Mouse (Mus musculus): ENCODE data around the gene Fbxl13.

Gene Fbxl13

GRCm38 (mm10) chr5:21485197-21485829, 160.1 kb downstream of the Fbxl13 start:
- DNase-seq (ENCODE audit: low spot score in 2 of 2), result no peak

DNA sequence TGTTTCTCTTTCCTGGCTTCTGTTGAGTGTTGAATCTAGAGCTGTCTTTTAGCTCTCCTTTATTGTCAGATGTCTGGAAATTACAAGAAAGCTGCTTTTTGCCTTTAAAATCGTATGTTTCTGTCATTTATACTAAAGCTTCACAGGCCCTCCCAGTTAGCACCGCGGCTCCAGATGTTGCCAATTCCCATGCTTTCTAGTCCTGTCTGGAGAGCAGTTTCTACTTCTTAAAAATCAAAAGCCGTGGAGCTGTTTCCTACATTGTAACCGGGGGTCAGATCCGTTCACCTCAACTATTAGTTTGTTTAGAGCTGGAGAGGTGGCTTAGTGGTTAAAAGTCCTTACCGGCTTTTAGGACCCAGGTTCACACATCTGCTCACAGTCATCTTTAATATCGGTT, 162.2 kb downstream of the Fbxl13 start:
- DNase-seq (ENCODE audit: low spot score in 2 of 2), result no peak

DNA sequence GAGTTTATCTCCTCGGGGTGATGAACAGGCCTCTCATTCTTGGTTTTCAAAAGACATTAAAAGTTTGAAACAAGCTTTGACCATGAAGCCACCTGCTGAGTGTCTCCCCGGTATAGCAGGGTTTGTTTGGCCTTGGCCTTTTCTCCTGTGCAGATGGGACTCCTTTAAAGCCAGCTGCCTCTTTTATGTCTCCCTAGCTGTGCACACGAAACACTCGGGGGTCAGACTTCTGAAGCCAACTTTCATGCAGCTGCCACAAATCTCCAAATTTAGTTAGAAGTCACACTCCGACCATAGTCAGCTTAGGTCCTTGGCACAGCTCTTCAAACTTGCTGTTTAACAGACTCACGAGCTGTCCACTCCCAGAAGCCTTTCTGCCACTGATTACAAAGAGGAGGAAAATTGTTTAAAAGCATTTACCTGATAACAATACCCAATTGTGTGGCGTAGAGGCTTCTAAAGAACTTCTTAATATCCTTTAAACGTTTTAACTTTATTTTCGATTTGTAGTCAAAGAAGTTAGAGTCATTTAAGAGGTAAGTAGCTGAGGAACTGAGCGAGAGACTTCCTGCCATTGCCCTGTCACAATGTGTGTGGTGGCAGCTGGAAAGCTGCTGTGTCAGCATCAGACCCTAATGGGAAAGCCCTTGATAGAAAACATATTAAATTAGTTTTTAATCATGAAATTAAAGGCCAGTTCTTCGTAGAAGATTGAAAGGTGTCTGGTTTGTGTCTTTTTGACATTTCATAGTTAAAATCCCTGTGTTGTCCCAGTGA, 162.8 kb downstream of the Fbxl13 start:
- DNase-seq (ENCODE audit: low spot score in 2 of 2), result no peak

DNA sequence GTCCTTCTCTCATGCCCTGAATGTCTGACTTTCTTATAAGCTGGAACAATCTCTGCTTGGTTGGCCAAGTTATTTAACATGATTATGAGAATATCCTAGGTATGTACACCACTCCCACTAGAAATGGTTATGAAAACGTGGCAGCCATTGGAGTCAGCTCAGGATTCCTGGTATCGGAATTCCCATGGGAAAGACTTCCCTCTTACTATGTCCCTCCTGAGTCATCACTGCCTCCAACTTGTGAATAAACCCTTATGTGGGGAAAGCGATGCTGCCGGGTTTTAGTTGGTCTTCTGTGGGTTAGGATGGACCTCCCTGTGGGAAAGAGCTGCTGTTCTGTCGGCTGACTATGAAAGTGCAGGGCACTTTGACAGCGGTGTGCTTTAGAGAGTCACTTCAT, 163.9 kb downstream of the Fbxl13 start:
- no peak for DNase-seq (ENCODE audit: low spot score in 2 of 2)

GRCm38 (mm10) chr5:21479746-21480145, 165.7 kb downstream of the Fbxl13 start:
- DNase-seq (ENCODE audit: low spot score in 2 of 2), result no peak

DNA sequence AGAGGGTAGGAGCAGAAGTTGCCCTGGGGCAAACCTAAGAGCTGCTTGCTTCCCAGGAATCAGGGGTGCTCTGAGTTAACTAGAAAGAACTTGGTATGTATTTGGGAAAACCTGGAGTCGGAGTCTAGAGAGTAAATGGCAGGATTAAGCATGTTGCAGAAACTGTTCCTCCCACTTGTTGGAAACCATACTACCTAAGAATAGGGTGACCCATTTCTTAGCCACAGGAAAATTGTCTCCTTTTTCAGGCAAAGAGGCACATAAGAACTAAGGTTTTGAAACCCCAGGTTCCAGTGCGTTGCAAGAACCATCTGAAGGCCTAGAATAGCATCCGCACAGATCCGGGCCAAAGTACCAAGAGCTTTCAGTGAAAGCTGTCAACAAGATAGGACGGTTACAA, 167.0 kb downstream of the Fbxl13 start:
- DNase-seq (ENCODE audit: low spot score in 2 of 2), result no peak

- DNase-seq (ENCODE audit: low spot score in 2 of 2), result no peak
These were observed 177.3 kb downstream of the Fbxl13 start for GRCm38 (mm10) chr5:21468100-21468499.

- no peak for DNase-seq (ENCODE audit: low spot score in 2 of 2)
These were observed 178.0 kb downstream of the Fbxl13 start for GRCm38 (mm10) chr5:21467387-21467786.

DNA sequence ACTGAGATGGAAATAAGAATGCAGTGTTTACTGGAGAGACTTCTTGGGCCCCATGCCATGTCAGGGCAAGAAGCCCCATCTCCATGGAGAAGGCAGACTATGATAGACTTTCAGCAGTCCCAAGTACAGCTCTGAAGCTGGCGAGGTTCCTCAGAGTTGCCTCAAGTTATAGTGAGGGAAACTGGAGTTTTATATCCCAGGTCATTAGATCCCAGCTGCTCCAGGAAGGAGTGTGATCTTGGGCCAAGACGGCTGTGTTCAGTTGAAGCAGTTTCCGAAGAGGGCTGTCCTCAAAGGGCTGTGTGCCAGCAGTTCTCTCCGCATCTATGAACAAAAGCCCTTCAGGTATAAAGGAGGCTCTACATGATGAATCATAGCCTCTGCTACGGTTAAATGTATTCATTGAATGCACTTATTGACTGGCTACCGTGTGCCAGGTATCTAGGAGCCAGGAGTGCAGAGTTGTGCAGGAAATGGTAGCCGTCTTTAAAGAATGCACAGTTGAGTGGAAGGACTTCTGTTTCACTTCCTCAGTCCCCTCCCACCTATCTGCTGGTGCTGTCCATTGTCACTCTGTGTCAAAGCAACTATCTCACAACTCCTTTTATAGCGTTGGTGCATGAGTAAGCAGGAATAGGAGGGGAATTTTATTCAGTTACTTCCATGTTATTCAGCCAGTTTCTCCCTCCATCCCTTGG, 204.5 kb downstream of the Fbxl13 start:
- DNase-seq (ENCODE audit: low spot score in 2 of 2), result no peak

GRCm38 (mm10) chr5:21439446-21440110, 205.9 kb downstream of the Fbxl13 start:
- DNase-seq (ENCODE audit: low spot score in 2 of 2), result no peak

DNA sequence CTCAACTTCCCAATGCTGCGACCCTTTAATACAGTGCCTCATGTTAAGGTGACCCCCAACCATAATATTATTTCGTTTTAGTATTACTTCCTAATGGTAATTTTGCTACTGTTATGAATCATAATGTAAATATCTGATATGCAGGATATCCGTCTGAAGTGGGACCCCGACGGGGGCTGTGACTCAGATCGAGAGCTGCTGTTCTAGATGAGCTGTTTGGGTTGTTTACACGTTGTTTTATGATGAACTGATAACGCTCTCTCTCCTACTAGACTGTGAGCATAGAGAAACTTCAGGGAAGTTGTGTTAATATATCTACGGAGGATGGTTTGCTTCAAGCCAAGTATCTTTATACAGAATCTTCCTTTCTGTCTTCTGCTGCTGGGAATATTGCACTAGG, 207.0 kb downstream of the Fbxl13 start:
- DNase-seq (ENCODE audit: low spot score in 2 of 2), result no peak

DNA sequence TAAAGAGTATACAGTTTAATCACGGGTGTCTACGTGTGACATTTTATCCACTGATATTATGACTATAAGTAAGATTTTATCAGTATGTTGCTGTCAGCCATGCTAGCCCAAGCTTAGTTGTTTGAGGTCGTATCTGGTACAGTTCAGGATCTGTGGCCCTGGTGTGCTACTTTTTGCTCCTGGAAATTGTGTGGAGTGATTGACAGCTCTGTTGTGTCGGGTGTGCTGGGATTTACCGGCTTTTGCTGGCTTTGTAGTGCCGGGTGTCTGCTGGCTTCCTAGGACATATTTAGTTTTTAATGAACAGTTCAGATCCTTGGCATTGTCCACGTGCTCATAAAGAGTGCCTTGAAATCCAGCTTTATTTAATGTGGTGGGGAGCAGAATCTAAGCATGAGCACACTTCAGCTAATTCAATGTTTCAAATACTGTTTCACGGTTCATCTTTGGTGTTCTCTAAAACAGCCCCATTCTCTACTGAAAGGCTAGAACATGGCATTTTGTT, 208.9 kb downstream of the Fbxl13 start:
- no peak for DNase-seq (ENCODE audit: low spot score in 2 of 2)

DNA sequence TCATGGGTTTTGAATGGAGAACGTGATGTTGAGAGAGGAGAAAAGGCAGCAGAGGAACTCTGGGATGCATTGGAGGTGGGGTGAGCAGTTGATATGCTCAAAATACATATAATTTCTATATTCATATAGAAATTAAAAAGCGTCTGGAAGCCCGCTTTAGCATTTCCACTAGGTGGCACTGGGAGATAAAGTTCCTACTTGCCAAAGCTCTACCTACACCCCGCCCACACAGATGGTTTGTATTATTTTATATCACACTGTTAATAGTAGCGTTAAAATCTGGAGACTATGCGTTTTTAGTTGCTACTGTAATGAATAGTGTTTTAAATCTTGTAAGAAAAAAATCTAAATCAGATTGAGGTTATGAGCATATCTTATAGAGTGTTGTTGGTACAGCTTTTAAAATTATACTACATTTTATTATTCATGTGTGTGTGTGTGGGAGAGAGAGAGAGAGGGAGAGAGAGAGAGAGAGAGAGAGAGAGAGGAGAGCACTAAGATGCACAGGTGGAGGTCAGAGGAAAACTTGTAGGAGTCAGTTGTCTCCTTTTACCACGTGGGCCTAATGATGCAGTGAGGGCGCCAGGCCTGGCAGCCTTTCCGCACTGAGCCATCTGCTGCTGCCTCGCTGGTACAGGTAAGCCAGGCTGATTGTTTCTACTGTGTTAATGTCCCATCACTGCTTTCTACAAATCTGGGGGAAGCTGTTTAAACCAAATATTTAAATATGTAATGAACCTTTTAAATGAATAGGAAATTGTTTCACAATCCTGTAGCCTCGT, 211.1 kb downstream of the Fbxl13 start:
- no peak for DNase-seq (ENCODE audit: low spot score in 2 of 2)
